In the genomic region with DNA sequence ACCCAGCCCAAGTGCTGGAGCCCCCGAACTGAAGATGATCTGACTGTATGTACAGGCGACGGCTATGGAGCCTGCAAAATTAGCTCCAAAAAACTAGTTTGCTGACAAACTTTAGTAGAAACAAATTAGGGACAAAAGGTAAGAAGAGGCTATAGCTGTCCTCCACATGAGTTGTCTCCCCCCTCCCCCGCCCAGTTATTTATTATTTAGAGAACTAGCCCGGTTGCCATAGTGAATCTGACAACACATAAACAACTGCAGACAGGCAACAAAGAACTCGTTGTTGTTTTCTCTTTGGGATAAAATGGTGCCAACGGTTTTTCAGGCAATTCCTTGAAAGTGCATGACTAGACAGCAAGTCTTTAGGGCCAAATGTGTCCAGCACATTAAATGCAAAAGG, we compare ENCODE assay signal across 24 mouse cellular contexts. TPM values are rescaled to one million over a fixed set of nuclear protein-coding genes. Genes with fewer than 3 reads are reported as not detected.
DNase-seq lines count a peak whose midpoint lies in the region; ATAC-seq and TF ChIP-seq lines count a peak whose summit lies in the region.
"Had no signal": no experiment of that assay in that cellular context is flagged by ENCODE, and none has a peak within 500 bp of the region (broad histone marks: within the 10 kb centered on the region; RNA-seq: fewer than 3 reads in every experiment).

No protein-coding gene starts in this region.

- no peak for DNase-seq in hindbrain, embryonic 11.5 days (ENCODE audit: low spot score)
- DNase-seq in midbrain, embryonic 11.5 days (ENCODE audit: low spot score, missing footprints), result peak; percentile 60
- DNase-seq in hindbrain, postnatal 0 days (ENCODE audit: low spot score), result peak; percentile 74
- no peak for DNase-seq in frontal cortex, postnatal 25 days (ENCODE audit: low spot score in 2 of 2)
- DNase-seq: cerebellum, adult 11 months; cerebellum, adult 9-11 months; gastrocnemius, postnatal 14 days; kidney, postnatal 25 days; liver; lung, postnatal 36 days; right cerebral cortex, postnatal 14 days had no signal

- whole genome bisulfite sequencing in hindbrain, embryonic 13.5 days, result 65% methylated on average over 7 of the region's 7 CpGs
- 81% methylated on average over 7 of the region's 7 CpGs for WGBS in hindbrain, embryonic 11.5 days
- 83% methylated on average over 7 of the region's 7 CpGs for WGBS in midbrain, embryonic 11.5 days
- WGBS in midbrain, embryonic 15.5 days, result 80% methylated on average over 7 of the region's 7 CpGs
- 57% methylated on average over 7 of the region's 7 CpGs for WGBS in hindbrain, postnatal 0 days
- 50% methylated on average over 7 of the region's 7 CpGs for WGBS in neural tube, embryonic 15.5 days

- no peaks in the 10 kb centered on the region for H3K36me3 ChIP-seq in hindbrain, embryonic 13.5 days
- no peaks in the 10 kb centered on the region for H3K36me3 ChIP-seq in hindbrain, embryonic 11.5 days (ENCODE audit: control insufficient read depth, insufficient read depth, low read length)
- H3K36me3 ChIP-seq in midbrain, embryonic 11.5 days (ENCODE audit: control insufficient read depth, insufficient read depth, low read length), result no peaks in the 10 kb centered on the region
- H3K36me3 ChIP-seq in midbrain, embryonic 15.5 days (replicated peaks), result no peaks in the 10 kb centered on the region
- no peaks in the 10 kb centered on the region for H3K36me3 ChIP-seq in hindbrain, postnatal 0 days (ENCODE audit: insufficient read depth, low read length)
- H3K36me3 ChIP-seq in neural tube, embryonic 15.5 days, result no peaks in the 10 kb centered on the region
- H3K36me3 ChIP-seq: embryonic facial prominence, embryonic 10.5 days; liver, embryonic 15.5 days; lung, embryonic 15.5 days had no signal

- TF ChIP-seq CTCF in hindbrain, postnatal 0 days (IDR thresholded peaks at IDR 0.05; ENCODE audit: low read depth), result no peak

- no peak overlapping the region for H3K27ac ChIP-seq in hindbrain, embryonic 13.5 days
- H3K27ac ChIP-seq in hindbrain, embryonic 11.5 days (ENCODE audit: low read depth, low read length), result no peak overlapping the region
- no peak overlapping the region for H3K27ac ChIP-seq in midbrain, embryonic 11.5 days (ENCODE audit: low read depth, low read length)
- H3K27ac ChIP-seq in midbrain, embryonic 15.5 days, result no peak overlapping the region
- H3K27ac ChIP-seq in hindbrain, postnatal 0 days, result peak overlapping the region; percentile 60
- H3K27ac ChIP-seq in neural tube, embryonic 15.5 days (replicated peaks), result peak overlapping the region; percentile 54; the same call in 1 of the 2 replicates
- H3K27ac ChIP-seq: embryonic facial prominence, embryonic 10.5 days; liver, embryonic 15.5 days; lung, embryonic 15.5 days had no signal

- H3K9me3 ChIP-seq in hindbrain, embryonic 13.5 days, result no peaks in the 10 kb centered on the region
- H3K9me3 ChIP-seq in hindbrain, embryonic 11.5 days (ENCODE audit: control insufficient read depth, low read length), result no peaks in the 10 kb centered on the region
- H3K9me3 ChIP-seq in midbrain, embryonic 11.5 days (ENCODE audit: control insufficient read depth, low read length), result no peaks in the 10 kb centered on the region
- H3K9me3 ChIP-seq in midbrain, embryonic 15.5 days, result no peaks in the 10 kb centered on the region
- H3K9me3 ChIP-seq in hindbrain, postnatal 0 days (ENCODE audit: low read length), result no peaks in the 10 kb centered on the region
- H3K9me3 ChIP-seq in neural tube, embryonic 15.5 days (replicated peaks), result no peaks in the 10 kb centered on the region
- H3K9me3 ChIP-seq: embryonic facial prominence, embryonic 10.5 days; liver, embryonic 15.5 days; lung, embryonic 15.5 days had no signal

- no peak overlapping the region for H3K4me2 ChIP-seq in hindbrain, embryonic 13.5 days
- H3K4me2 ChIP-seq in hindbrain, embryonic 11.5 days (replicated peaks; ENCODE audit: low read depth, low read length), result no peak overlapping the region
- no peak overlapping the region for H3K4me2 ChIP-seq in midbrain, embryonic 11.5 days
- H3K4me2 ChIP-seq in midbrain, embryonic 15.5 days, result no peak overlapping the region
- no peak overlapping the region for H3K4me2 ChIP-seq in hindbrain, postnatal 0 days (ENCODE audit: low read depth, low read length)
- no peak overlapping the region for H3K4me2 ChIP-seq in neural tube, embryonic 15.5 days
- H3K4me2 ChIP-seq: heart, embryonic 11.5 days; liver, embryonic 15.5 days; lung, embryonic 15.5 days had no signal

- H3K9ac ChIP-seq in hindbrain, embryonic 13.5 days, result no peak overlapping the region
- H3K9ac ChIP-seq in hindbrain, embryonic 11.5 days (ENCODE audit: low read depth, low read length), result no peak overlapping the region
- no peak overlapping the region for H3K9ac ChIP-seq in midbrain, embryonic 11.5 days (ENCODE audit: low read length)
- no peak overlapping the region for H3K9ac ChIP-seq in midbrain, embryonic 15.5 days
- no peak overlapping the region for H3K9ac ChIP-seq in hindbrain, postnatal 0 days (replicated peaks; ENCODE audit: low read length)
- H3K9ac ChIP-seq in neural tube, embryonic 15.5 days (replicated peaks), result no peak overlapping the region
- H3K9ac ChIP-seq: liver, embryonic 15.5 days; lung, embryonic 15.5 days had no signal

- no peak overlapping the region for H3K4me3 ChIP-seq in hindbrain, embryonic 13.5 days
- H3K4me3 ChIP-seq in hindbrain, embryonic 11.5 days (ENCODE audit: low read depth, low read length), result no peak overlapping the region
- no peak overlapping the region for H3K4me3 ChIP-seq in midbrain, embryonic 11.5 days (ENCODE audit: low read depth, low read length)
- no peak overlapping the region for H3K4me3 ChIP-seq in midbrain, embryonic 15.5 days
- H3K4me3 ChIP-seq in hindbrain, postnatal 0 days (ENCODE audit: low read length), result no peak overlapping the region
- H3K4me3 ChIP-seq in neural tube, embryonic 15.5 days (replicated peaks), result no peak overlapping the region
- H3K4me3 ChIP-seq: embryonic facial prominence, embryonic 10.5 days; liver, embryonic 15.5 days; lung, embryonic 15.5 days had no signal

- ATAC-seq in hindbrain, embryonic 13.5 days (ENCODE audit: low FRiP score), result 0 out of 2 replicates have a peak, but pooled peaks have one; percentile 59
- no peak for ATAC-seq in hindbrain, embryonic 11.5 days (ENCODE audit: low FRiP score)
- no peak for ATAC-seq in midbrain, embryonic 11.5 days (ENCODE audit: low FRiP score)
- ATAC-seq in midbrain, embryonic 15.5 days (replicated peaks), result no peak
- ATAC-seq in hindbrain, postnatal 0 days, result peak; percentile 76
- peak; percentile 65; the same call in 1 of the 2 replicates for ATAC-seq in neural tube, embryonic 15.5 days (ENCODE audit: low FRiP score)
- ATAC-seq: intestine, embryonic 16.5 days; Patski had no signal

- 0 out of 2 replicates have a peak, but pooled peaks cover 6% of the 10 kb centered on the region for H3K4me1 ChIP-seq in hindbrain, embryonic 13.5 days (replicated peaks)
- H3K4me1 ChIP-seq in hindbrain, embryonic 11.5 days (replicated peaks; ENCODE audit: control insufficient read depth, insufficient read depth, low read length), result no peaks in the 10 kb centered on the region
- no peaks in the 10 kb centered on the region for H3K4me1 ChIP-seq in midbrain, embryonic 11.5 days (ENCODE audit: control insufficient read depth, insufficient read depth, low read length)
- 0 out of 2 replicates have a peak, but pooled peaks cover 4% of the 10 kb centered on the region for H3K4me1 ChIP-seq in midbrain, embryonic 15.5 days
- H3K4me1 ChIP-seq in hindbrain, postnatal 0 days (ENCODE audit: insufficient read depth, low read length), result no peaks in the 10 kb centered on the region
- no peaks in the 10 kb centered on the region for H3K4me1 ChIP-seq in neural tube, embryonic 15.5 days
- H3K4me1 ChIP-seq: liver, embryonic 15.5 days; lung, embryonic 15.5 days had no signal

- H3K27me3 ChIP-seq in hindbrain, embryonic 13.5 days, result peaks cover 9% of the 10 kb centered on the region
- H3K27me3 ChIP-seq in hindbrain, embryonic 11.5 days (ENCODE audit: control insufficient read depth, insufficient read depth, low read length), result no peaks in the 10 kb centered on the region
- H3K27me3 ChIP-seq in midbrain, embryonic 11.5 days (ENCODE audit: control insufficient read depth, insufficient read depth, low read length), result peaks cover 3% of the 10 kb centered on the region; the same call in 1 of the 2 replicates
- H3K27me3 ChIP-seq in midbrain, embryonic 15.5 days (replicated peaks), result peaks cover 12% of the 10 kb centered on the region
- no peaks in the 10 kb centered on the region for H3K27me3 ChIP-seq in hindbrain, postnatal 0 days (ENCODE audit: insufficient read depth, low read length)
- H3K27me3 ChIP-seq in neural tube, embryonic 15.5 days (replicated peaks), result peaks cover under 1% of the 10 kb centered on the region; the same call in 1 of the 2 replicates
- H3K27me3 ChIP-seq: lung, embryonic 15.5 days had no signal

RNA-seq across cellular contexts. Expression of gene Pdzrn3, which starts 7.3 kb away (rescaled TPM):
- 27.5 and 28.8 TPM in 2 replicates for polyA plus RNA-seq in hindbrain, embryonic 13.5 days (2015; fragmentation: Nextera tagmentation; extraction: Ambion mirVana)
- polyA plus RNA-seq in hindbrain, embryonic 11.5 days (2014; fragmentation: Nextera tagmentation; extraction: Ambion mirVana), result 20.5 and 23.9 TPM in 2 replicates
- 8.4 and 8.8 TPM in 2 replicates for polyA plus RNA-seq in midbrain, embryonic 11.5 days (2014; fragmentation: Nextera tagmentation; extraction: Ambion mirVana)
- polyA plus RNA-seq in midbrain, embryonic 15.5 days (2015; fragmentation: Nextera tagmentation; extraction: Ambion mirVana), result 20.2 and 22.4 TPM in 2 replicates
- total RNA-seq in hindbrain, postnatal 0 days (2014; rRNA removed), result 35.3 and 37.1 TPM in 2 replicates
- 10.6 and 11.2 TPM in 2 replicates for polyA plus RNA-seq in hindbrain, postnatal 0 days (2015; fragmentation: Nextera tagmentation; extraction: Ambion mirVana)
- 22.9 and 24.6 TPM in 2 replicates for polyA plus RNA-seq in neural tube, embryonic 15.5 days (2015; fragmentation: Nextera tagmentation; extraction: Ambion mirVana)
- total RNA-seq: common myeloid progenitor, adult 5-6 weeks; hematopoietic stem cell, adult 5-6 weeks; megakaryocyte-erythroid progenitor cell, adult 5-6 weeks; neutrophil, adult 5-6 weeks had no signal

Comparison
In these comparisons a context has a peak if more than half of its experiments do, and no peak if none do; other contexts are left out.
1. ATAC-seq: peak in hindbrain, embryonic 13.5 days (single experiment), hindbrain, postnatal 0 days (single experiment) and neural tube, embryonic 15.5 days (single experiment); none in hindbrain, embryonic 11.5 days (single experiment), midbrain, embryonic 11.5 days (single experiment) and midbrain, embryonic 15.5 days (single experiment).
2. H3K27ac ChIP-seq: peak in hindbrain, postnatal 0 days (single experiment) and neural tube, embryonic 15.5 days (single experiment); none in hindbrain, embryonic 13.5 days (single experiment), hindbrain, embryonic 11.5 days (single experiment), midbrain, embryonic 11.5 days (single experiment) and midbrain, embryonic 15.5 days (single experiment).
3. DNase-seq: peak in midbrain, embryonic 11.5 days (single experiment) and hindbrain, postnatal 0 days (single experiment); none in hindbrain, embryonic 11.5 days (single experiment) and frontal cortex, postnatal 25 days (0 of 2).